Mouse (Mus musculus) lung, adult 2 months (tissue): ENCODE results near the gene Ccdc88c. TPM values are rescaled to one million over a fixed set of nuclear protein-coding genes. Genes with fewer than 3 reads are reported as not detected.
A peak's percentile ranks its signal among the peaks of the same experiment; 100 is the strongest.

Source experiments
- DNase-seq: peaks from one replicate; pipeline ENCODE4 v3.0.0; 2022
- H3K4me1 ChIP-seq: fragments of 200-500 bp; 2 replicates; pipeline ENCODE4 v1.6.1; 2011; ENCODE audit warnings: low read length; ENCODE audit not compliant: control insufficient read depth, insufficient read depth
- H3K4me3 ChIP-seq: fragments of 200-500 bp; replicated peaks from 2 replicates; pipeline ENCODE3; 2011; ENCODE audit warnings: low read depth, mild to moderate bottlenecking, control low read depth, low read length; ENCODE audit errors: extremely low read depth
- CTCF ChIP-seq: fragments of 200-500 bp; IDR thresholded peaks from 2 replicates; pipeline ENCODE4 v1.5.1; 2011; ENCODE audit warnings: mild to moderate bottlenecking, low read length, control low read depth; ENCODE audit not compliant: insufficient read depth
- POLR2A ChIP-seq: fragments of 200-500 bp; IDR thresholded peaks from 2 replicates; pipeline ENCODE4 v1.6.1; 2011; ENCODE audit warnings: low read depth, mild to moderate bottlenecking, control low read depth, low read length, borderline replicate concordance; ENCODE audit errors: extremely low read depth
- WGBS: fragments of 180-500 bp; shearing (Covaris S2); methylation state at CpG from one replicate; pipeline ENCODE4 v1.1.7; 2018; 5-methylcytosine and 5-hydroxymethylcytosine counted together
- polyA plus RNA-seq: library from polyadenylated mRNA; depleted of rRNA; stranded (reverse); fragments of >200 nt; gene quantifications from 2 replicates; pipeline ENCODE4 v1.2.3, GENCODE M21; 2012

Ccdc88c gene
- polyA plus RNA-seq, 1 experiment: 19.7 TPM

GRCm38 (mm10) chr12:101027451-101028246 lies 1.2 kb downstream of the Ccdc88c start:
- peak; percentile 35 for DNase-seq
- Histone ChIP-seq H3K4me3 (peak overlapping the region; percentile 72), H3K4me1 (peaks cover 13% of the 10 kb centered on the region; the same call in 1 of the 2 replicates)
- TF ChIP-seq POLR2A: no peak
- TF ChIP-seq CTCF: no peak
- 13% methylated on average over 19 of the region's 19 CpGs for WGBS

- no peak for TF ChIP-seq POLR2A
- no peak for TF ChIP-seq CTCF
- H3K4me1 ChIP-seq: peaks cover 13% of the 10 kb centered on the region; the same call in 1 of the 2 replicates
- peak; percentile 12 for DNase-seq
- 29% methylated on average over 13 of the region's 14 CpGs for WGBS
- H3K4me3 ChIP-seq: peak overlapping the region; percentile 21
These were observed 1.9 kb downstream of the Ccdc88c start for GRCm38 (mm10) chr12:101026946-101027345.

- 55% methylated on average over 7 of the region's 7 CpGs for WGBS
- peak; percentile 30 for DNase-seq
- no peak overlapping the region for H3K4me3 ChIP-seq
- H3K4me1 ChIP-seq: peaks cover 13% of the 10 kb centered on the region; the same call in 1 of the 2 replicates
- TF ChIP-seq POLR2A: no peak
- TF ChIP-seq CTCF: no peak
These were observed 2.3 kb downstream of the Ccdc88c start for GRCm38 (mm10) chr12:101026518-101026917.

GRCm38 (mm10) chr12:101026025-101026424 lies 2.8 kb downstream of the Ccdc88c start:
- no peak for DNase-seq
- no peak for TF ChIP-seq CTCF
- TF ChIP-seq POLR2A: no peak
- peaks cover 13% of the 10 kb centered on the region; the same call in 1 of the 2 replicates for H3K4me1 ChIP-seq
- WGBS: 73% methylated on average over 4 of the region's 4 CpGs
- H3K4me3 ChIP-seq: no peak overlapping the region

GRCm38 (mm10) chr12:101025379-101025778 lies 3.5 kb downstream of the Ccdc88c start:
- TF ChIP-seq CTCF (no peak), POLR2A (peak; percentile 50; the same call in 1 of the 2 replicates)
- H3K4me3 ChIP-seq: no peak overlapping the region
- peak; percentile 41 for DNase-seq
- WGBS: 60% methylated on average over 7 of the region's 7 CpGs
- peaks cover 16% of the 10 kb centered on the region for H3K4me1 ChIP-seq

GRCm38 (mm10) chr12:101024824-101025223 lies 4.0 kb downstream of the Ccdc88c start:
- Histone ChIP-seq H3K4me3 (no peak overlapping the region), H3K4me1 (peaks cover 16% of the 10 kb centered on the region)
- no peak for DNase-seq
- TF ChIP-seq CTCF (no peak), POLR2A (no peak)
- 68% methylated on average over 8 of the region's 8 CpGs for WGBS

GRCm38 (mm10) chr12:101023143-101023542 lies 5.7 kb downstream of the Ccdc88c start:
- no peak for TF ChIP-seq CTCF
- TF ChIP-seq POLR2A: no peak
- no peak for DNase-seq
- 76% methylated on average over 11 of the region's 11 CpGs for WGBS
- Histone ChIP-seq H3K4me1 (peaks cover 24% of the 10 kb centered on the region), H3K4me3 (no peak overlapping the region)

- TF ChIP-seq POLR2A: no peak
- TF ChIP-seq CTCF: no peak
- peaks cover 22% of the 10 kb centered on the region for H3K4me1 ChIP-seq
- DNase-seq: no peak
- WGBS: 83% methylated on average over 8 of the region's 8 CpGs
- H3K4me3 ChIP-seq: no peak overlapping the region
These were observed 6.5 kb downstream of the Ccdc88c start for GRCm38 (mm10) chr12:101022353-101022752.

- peak; percentile 19 for DNase-seq
- WGBS: 66% methylated on average over 9 of the region's 9 CpGs
- H3K4me1 ChIP-seq: peaks cover 22% of the 10 kb centered on the region
These were observed 7.2 kb downstream of the Ccdc88c start for GRCm38 (mm10) chr12:101021484-101022226.

More at GRCm38 (mm10) chr12:101021484-101022226, 7.2 kb downstream of the Ccdc88c start:
- no peak overlapping the region for H3K4me3 ChIP-seq
- TF ChIP-seq CTCF: no peak
- no peak for TF ChIP-seq POLR2A
